Mouse (Mus musculus) midbrain, embryonic 12.5 days (tissue): ENCODE measurements around the gene Phf21a. TPM values are rescaled to one million over a fixed set of nuclear protein-coding genes. Genes with fewer than 3 reads are reported as not detected.
"Not testable (repeated sequence)": the region's sequence is repeated elsewhere in the genome, so short reads cannot be mapped to it uniquely, and the experiment has no call there.

Experiments
- ATAC-seq: fragments of 200-750 bp; cut with Nextera tagmentation; 2 replicates; pipeline ENCODE4 v1.8.0; 2017; ENCODE audit warnings: low read depth, moderate TSS enrichment, moderate library complexity; ENCODE audit not compliant: low FRiP score
- H3K27ac ChIP-seq: fragments of 300-500 bp; sonication (generic); replicated peaks from 2 replicates; pipeline ENCODE4 v1.5.1; 2016; ENCODE audit warnings: mild to moderate bottlenecking
- H3K27me3 ChIP-seq: fragments of 300-500 bp; sonication (generic); 2 replicates; pipeline ENCODE4 v1.6.1; 2016; ENCODE audit warnings: mild to moderate bottlenecking
- H3K36me3 ChIP-seq: fragments of 300-500 bp; sonication (generic); 2 replicates; pipeline ENCODE4 v1.6.1; 2016
- H3K4me1 ChIP-seq: fragments of 300-500 bp; sonication (generic); 2 replicates; pipeline ENCODE4 v1.6.1; 2016
- H3K4me2 ChIP-seq: fragments of 300-500 bp; sonication (generic); replicated peaks from 2 replicates; pipeline ENCODE4 v1.6.1; 2016; ENCODE audit warnings: mild to moderate bottlenecking, moderate library complexity
- H3K4me3 ChIP-seq: fragments of 300-500 bp; sonication (generic); 2 replicates; pipeline ENCODE4 v1.5.1; 2016; ENCODE audit warnings: mild to moderate bottlenecking
- H3K9ac ChIP-seq: fragments of 300-500 bp; sonication (generic); replicated peaks from 2 replicates; pipeline ENCODE4 v1.6.1; 2016; ENCODE audit warnings: mild to moderate bottlenecking, moderate library complexity
- H3K9me3 ChIP-seq: fragments of 300-500 bp; sonication (generic); 2 replicates; pipeline ENCODE4 v1.6.1; 2016; ENCODE audit warnings: mild to moderate bottlenecking
- WGBS: fragments of 180-500 bp; shearing (Covaris S2); methylation state at CpG from one replicate; pipeline ENCODE4 v1.1.7; 2016; 5-methylcytosine and 5-hydroxymethylcytosine counted together
- polyA plus RNA-seq: library from polyadenylated mRNA; unstranded; fragments of >200 nt; fragmentation: Nextera tagmentation; extraction: Ambion mirVana; gene quantifications from 2 replicates; pipeline ENCODE4 v1.2.1, GENCODE M21; 2016

Phf21a gene
- polyA plus RNA-seq, 1 experiment from 2014 or later: 45.6 TPM

DNA sequence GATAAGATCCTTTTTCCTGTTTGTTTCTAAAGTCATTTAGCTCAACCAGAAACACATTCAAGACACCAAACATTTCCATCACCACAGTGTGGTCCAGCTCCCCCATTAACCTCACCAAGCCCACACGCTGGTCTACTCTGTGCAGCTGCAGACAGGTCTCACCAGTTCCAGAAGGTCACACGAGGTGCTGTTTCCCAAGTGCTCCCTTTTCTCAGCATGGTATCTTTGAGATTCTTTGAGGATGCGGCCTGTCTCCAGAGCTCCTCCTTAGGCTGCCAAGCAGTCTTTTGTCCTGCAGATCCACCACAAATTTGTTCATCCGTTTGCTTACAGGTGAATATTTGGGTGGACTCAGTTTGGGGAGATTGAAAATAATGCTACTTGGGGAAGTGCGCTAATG, 51.0 kb downstream of the Phf21a start:
- no peak overlapping the region for H3K9ac ChIP-seq
- 32% methylated on average over 5 of the region's 5 CpGs for WGBS

DNA sequence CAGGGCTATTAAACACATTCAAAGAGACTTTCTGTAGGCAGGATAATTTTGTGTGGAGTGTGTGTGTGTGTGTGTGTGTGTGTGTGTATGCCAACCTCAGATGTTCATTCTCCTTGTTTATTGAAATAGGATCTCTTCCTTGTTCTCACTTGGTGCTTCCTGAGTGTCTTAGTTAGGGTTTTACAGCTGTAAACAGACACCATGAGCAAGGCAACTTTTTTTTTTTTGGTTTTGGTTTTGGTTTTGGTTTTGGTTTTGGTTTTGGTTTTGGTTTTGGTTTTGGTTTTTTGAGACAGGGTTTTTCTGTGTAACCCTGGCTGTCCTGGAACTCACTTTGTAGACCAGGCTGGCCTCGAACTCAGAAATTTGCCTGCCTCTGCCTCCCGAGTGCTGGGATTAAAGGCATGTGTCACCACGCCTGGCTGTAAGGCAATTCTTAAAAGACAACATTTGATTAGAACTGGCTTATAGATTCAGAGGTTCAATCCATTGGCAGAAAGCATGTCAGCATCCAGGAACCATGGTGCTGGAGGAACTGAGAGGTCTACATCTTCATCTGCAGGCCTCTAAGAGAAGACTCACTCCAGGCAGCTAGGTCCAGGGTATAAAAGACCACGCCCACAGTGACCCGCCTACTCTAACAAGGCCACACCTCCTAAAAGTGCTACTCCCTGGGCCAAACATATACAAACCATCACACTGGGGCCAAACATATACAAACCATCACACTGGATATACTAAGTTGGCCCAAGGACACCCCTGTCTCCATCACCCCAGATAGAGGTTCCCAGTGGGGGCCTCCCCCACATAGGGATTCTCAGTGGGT, 55.2 kb downstream of the Phf21a start:
- not testable (repeated sequence) for H3K4me2 ChIP-seq, H3K4me1 ChIP-seq, H3K27ac ChIP-seq, H3K9ac ChIP-seq, ATAC-seq, H3K9me3 ChIP-seq, H3K27me3 ChIP-seq, H3K4me3 ChIP-seq, H3K36me3 ChIP-seq
- WGBS: 89% methylated on average over 5 of the region's 5 CpGs

More for the DNA sequence above, 51.0 kb downstream of the Phf21a start:
- Histone ChIP-seq H3K4me3 (no peak overlapping the region), H3K27ac (no peak overlapping the region), H3K9me3 (no peaks in the 10 kb centered on the region), H3K36me3 (no peaks in the 10 kb centered on the region), H3K27me3 (no peaks in the 10 kb centered on the region), H3K4me2 (no peak overlapping the region), H3K4me1 (peaks cover 11% of the 10 kb centered on the region)
- ATAC-seq: no peak

DNA sequence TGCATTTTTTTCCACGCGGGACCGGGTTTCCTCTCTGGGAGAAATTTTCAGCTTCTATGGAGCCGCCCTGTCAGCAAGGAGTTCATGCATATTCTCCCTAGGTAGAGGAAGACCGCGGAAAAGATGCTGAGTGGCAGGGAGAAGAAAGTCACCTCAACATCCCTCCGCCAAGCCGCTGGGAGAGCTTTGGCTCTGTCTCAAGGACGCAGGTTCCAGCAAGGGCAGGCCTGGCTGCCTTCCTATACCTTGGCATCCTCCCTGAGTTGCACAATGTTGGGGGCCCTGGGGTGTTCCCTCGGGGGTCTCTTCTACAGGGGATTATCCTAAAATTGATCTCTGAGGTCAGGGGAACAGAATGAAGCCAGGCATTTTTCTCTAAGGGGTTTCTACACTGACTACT, 71.4 kb downstream of the Phf21a start:
- ATAC-seq: no peak
- WGBS: 66% methylated on average over 10 of the region's 10 CpGs
- Histone ChIP-seq H3K27ac (no peak overlapping the region), H3K27me3 (no peaks in the 10 kb centered on the region), H3K4me1 (no peaks in the 10 kb centered on the region), H3K36me3 (no peaks in the 10 kb centered on the region), H3K4me2 (no peak overlapping the region), H3K4me3 (no peak overlapping the region), H3K9ac (no peak overlapping the region), H3K9me3 (no peaks in the 10 kb centered on the region)

DNA sequence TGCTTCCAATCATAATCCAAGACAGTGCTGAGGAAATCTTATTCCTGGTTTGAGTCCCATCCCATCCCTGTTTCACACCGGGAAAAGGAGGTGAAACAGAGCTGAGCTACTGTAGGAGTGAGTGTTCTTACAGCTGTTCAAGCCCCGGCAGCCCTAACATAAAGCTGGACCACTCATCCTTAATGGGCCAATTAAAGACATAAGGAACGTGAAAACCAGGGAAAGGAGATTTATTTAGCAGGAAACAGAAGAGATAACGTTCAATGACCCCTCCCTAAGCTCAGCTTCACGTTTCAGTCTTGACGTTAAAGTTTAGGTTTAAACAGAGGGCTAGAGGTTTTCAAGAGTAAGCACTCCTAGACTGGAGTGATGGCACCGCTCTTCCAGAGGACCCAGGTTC, 74.0 kb downstream of the Phf21a start:
- no peaks in the 10 kb centered on the region for H3K9me3 ChIP-seq
- no peak overlapping the region for H3K4me3 ChIP-seq
- no peak for ATAC-seq
- no peaks in the 10 kb centered on the region for H3K36me3 ChIP-seq
- no peaks in the 10 kb centered on the region for H3K4me1 ChIP-seq
- H3K4me2 ChIP-seq: no peak overlapping the region
- H3K27ac ChIP-seq: no peak overlapping the region
- H3K27me3 ChIP-seq: no peaks in the 10 kb centered on the region
- H3K9ac ChIP-seq: no peak overlapping the region
- WGBS: 80% methylated on average over 7 of the region's 7 CpGs

DNA sequence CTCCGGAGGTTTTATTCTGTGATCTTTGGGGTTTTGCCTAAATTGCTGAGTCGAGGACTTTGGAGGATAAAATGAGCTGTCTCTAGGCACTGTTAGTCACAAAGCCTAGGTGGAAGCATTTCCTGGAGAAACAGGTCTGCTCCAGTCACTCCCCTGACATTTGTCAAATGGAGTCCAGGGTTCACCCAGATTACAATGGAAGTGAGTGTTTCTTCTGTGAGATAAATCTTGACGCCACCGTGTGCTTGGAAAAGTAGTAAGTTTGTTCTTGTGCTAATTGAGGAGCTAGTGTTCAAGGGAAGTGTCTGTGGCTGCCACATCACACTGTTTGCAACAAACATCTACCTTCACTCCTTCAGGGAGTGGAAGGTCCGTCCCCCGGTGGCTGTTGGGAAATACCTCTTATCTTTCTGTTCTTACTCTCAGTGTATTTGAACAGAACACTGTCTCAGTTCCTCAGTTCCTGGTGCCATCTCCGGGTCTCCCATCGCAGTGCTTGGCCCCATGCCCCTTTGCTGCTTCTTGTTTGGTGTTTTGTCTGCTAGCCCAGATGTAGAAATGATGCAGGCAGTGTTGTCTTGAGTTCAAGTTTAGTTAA, 78.2 kb downstream of the Phf21a start:
- ATAC-seq: no peak
- no peaks in the 10 kb centered on the region for H3K27me3 ChIP-seq
- no peak overlapping the region for H3K4me2 ChIP-seq
- no peaks in the 10 kb centered on the region; the same call in 1 of the 2 replicates for H3K4me1 ChIP-seq
- no peaks in the 10 kb centered on the region for H3K36me3 ChIP-seq
- H3K9ac ChIP-seq: no peak overlapping the region
- no peak overlapping the region for H3K27ac ChIP-seq
- H3K4me3 ChIP-seq: no peak overlapping the region
- 82% methylated on average over 8 of the region's 8 CpGs for WGBS
- H3K9me3 ChIP-seq: no peaks in the 10 kb centered on the region

DNA sequence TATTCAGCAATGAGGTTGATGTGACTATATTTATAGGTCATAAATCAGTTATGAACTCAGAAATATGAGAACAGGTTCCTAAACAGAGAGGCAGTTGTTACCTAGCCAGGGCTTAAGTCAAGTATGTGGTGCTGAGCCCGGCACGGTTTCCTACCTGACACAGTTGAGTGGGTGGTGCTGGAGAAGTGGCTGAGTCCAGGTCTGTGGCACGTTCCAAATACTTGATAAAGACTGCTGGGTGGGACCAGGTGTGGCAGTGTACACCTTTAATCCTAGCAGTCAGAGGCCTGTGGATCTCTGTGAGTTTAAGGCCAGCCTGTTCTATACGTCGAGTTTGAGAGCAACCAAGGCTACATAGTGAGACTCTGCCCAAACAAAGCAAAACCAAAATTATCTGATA, 79.4 kb downstream of the Phf21a start:
- Histone ChIP-seq H3K27ac (no peak overlapping the region), H3K27me3 (no peaks in the 10 kb centered on the region), H3K4me1 (no peaks in the 10 kb centered on the region; the same call in 1 of the 2 replicates), H3K9ac (no peak overlapping the region), H3K4me2 (no peak overlapping the region), H3K9me3 (no peaks in the 10 kb centered on the region), H3K4me3 (no peak overlapping the region), H3K36me3 (no peaks in the 10 kb centered on the region)
- no peak for ATAC-seq
- 89% methylated on average over 5 of the region's 5 CpGs for WGBS

DNA sequence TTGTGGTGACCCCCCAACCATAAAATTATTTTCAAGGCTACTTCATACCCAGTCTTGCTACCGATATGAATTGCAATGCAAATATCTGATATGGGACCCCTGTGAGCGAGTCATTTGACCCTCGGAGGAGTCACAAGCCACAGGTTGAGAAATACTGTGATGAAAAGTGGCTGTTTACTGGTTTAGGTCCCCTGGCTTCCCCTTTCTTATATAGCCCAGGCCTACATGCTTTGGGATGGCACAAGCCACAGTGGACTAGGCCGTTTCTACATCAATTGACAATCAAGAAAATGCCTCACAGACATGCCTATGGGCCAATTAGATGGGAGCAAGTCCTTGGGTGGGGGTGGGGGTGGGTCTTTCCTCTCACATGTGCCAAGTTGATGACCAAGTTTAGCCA, 80.3 kb downstream of the Phf21a start:
- Histone ChIP-seq H3K36me3 (no peaks in the 10 kb centered on the region), H3K4me3 (no peak overlapping the region), H3K9ac (no peak overlapping the region), H3K27ac (no peak overlapping the region), H3K4me2 (no peak overlapping the region), H3K9me3 (no peaks in the 10 kb centered on the region), H3K27me3 (no peaks in the 10 kb centered on the region), H3K4me1 (no peaks in the 10 kb centered on the region; the same call in 1 of the 2 replicates)
- ATAC-seq: no peak
- WGBS: 89% methylated on average over 4 of the region's 4 CpGs

DNA sequence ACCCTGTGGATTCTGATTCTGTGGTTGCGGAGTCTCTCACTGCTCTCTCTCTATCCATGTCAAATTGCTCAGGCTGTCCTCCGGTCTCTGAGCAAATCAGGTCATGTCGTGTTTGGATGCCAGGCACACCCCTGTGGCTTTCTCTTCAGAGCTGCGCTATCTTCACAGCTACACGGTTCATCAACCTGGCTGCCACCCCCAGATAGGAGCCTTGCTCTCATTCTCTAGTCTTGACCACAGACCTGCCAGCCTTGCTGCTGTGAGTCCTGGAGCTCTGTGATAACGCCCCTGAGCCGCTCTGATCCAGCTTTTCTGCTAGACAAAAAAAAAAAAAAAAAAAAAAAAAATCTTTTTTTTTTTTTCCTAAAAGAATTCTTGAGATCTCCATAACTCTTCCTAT, 81.3 kb downstream of the Phf21a start:
- Histone ChIP-seq H3K4me3 (no peak overlapping the region), H3K9ac (no peak overlapping the region), H3K4me2 (no peak overlapping the region), H3K4me1 (no peaks in the 10 kb centered on the region; the same call in 1 of the 2 replicates), H3K36me3 (no peaks in the 10 kb centered on the region), H3K27me3 (no peaks in the 10 kb centered on the region), H3K27ac (no peak overlapping the region), H3K9me3 (no peaks in the 10 kb centered on the region)
- WGBS: 55% methylated on average over 7 of the region's 7 CpGs
- no peak for ATAC-seq

DNA sequence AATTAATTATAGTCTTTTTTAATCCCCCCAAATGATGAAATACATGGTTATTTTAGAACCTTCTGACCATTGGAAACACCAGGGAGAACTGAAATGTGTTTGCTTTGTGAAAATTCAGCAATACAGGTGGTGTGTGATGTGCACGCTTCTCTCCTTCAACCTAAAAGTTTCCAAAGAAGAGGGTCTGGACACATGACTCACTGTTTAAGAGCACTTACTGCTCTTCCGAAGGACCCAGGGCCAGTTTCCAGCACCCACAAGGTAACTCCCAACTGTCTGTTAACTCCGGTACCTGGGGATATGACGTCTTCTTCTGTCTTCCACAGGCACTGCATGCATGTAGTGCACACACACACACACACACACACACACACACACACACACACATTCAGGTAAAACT, 82.1 kb downstream of the Phf21a start:
- 94% methylated on average over 4 of the region's 4 CpGs for WGBS
- ATAC-seq: no peak
- no peaks in the 10 kb centered on the region for H3K9me3 ChIP-seq
- H3K27me3 ChIP-seq: no peaks in the 10 kb centered on the region
- no peak overlapping the region for H3K27ac ChIP-seq
- no peak overlapping the region for H3K4me3 ChIP-seq
- no peak overlapping the region for H3K9ac ChIP-seq
- H3K4me1 ChIP-seq: no peaks in the 10 kb centered on the region; the same call in 1 of the 2 replicates
- no peak overlapping the region for H3K4me2 ChIP-seq
- H3K36me3 ChIP-seq: no peaks in the 10 kb centered on the region

DNA sequence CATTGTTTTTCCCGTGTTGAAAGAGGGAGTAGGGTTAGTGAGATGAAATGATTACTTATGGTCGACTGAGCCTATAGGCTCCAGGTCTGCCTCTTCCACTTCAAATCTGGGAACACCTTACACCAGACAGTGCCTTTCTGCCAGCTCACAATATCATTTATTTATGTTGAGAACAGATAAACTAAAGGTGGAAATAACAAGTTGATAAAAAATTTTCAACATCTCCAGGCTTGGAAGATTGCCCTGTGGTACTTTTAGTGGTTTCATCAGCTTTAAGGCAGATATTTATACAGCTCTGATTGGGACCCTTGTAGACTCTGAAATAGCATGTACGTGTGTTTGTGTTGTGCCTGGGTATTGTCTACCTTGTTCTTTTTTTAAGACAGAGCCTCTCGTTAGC, 83.4 kb downstream of the Phf21a start:
- no peak overlapping the region for H3K27ac ChIP-seq
- ATAC-seq: no peak
- no peaks in the 10 kb centered on the region for H3K27me3 ChIP-seq
- H3K4me3 ChIP-seq: no peak overlapping the region
- 48% methylated on average over 4 of the region's 4 CpGs for WGBS
- H3K9ac ChIP-seq: no peak overlapping the region
- H3K36me3 ChIP-seq: no peaks in the 10 kb centered on the region
- H3K4me1 ChIP-seq: no peaks in the 10 kb centered on the region; the same call in 1 of the 2 replicates
- H3K4me2 ChIP-seq: no peak overlapping the region
- H3K9me3 ChIP-seq: no peaks in the 10 kb centered on the region

DNA sequence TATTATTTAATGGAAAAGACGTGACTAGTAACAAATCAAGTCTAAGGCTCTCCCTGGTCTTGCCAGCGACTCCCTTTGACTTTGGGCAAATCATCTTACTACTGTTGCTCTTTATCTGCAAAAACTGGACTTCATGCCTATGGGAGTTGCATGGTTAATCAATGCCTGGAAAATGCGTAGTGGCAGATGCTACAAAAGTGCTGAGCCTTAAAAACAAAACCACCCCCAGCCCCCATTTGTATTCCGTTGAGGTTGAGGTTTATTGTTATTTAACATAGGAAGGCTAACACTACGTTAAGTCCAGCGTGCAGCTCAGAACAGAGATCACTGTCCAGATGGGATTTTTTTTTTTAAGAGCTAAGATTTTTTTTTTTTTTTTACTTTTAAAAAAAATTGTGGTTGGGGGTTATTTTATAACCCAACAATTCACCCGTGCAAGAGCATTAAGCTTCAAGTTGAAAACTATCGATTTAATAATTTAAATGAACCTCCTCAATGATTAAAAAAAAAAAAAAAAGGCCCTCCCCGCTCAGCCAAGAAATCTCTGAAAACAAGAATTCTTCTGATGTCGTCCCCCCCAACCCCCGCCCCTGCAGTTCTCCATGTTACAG, 89.3 kb downstream of the Phf21a start:
- ATAC-seq: no peak
- Histone ChIP-seq H3K36me3 (no peaks in the 10 kb centered on the region), H3K27ac (peak overlapping the region; percentile 99), H3K4me2 (peak overlapping the region; percentile 87), H3K9me3 (no peaks in the 10 kb centered on the region), H3K4me1 (peaks cover 19% of the 10 kb centered on the region), H3K27me3 (no peaks in the 10 kb centered on the region), H3K9ac (peak overlapping the region; percentile 95), H3K4me3 (peak overlapping the region; percentile 68)
- WGBS: 1% methylated on average over 11 of the region's 11 CpGs

DNA sequence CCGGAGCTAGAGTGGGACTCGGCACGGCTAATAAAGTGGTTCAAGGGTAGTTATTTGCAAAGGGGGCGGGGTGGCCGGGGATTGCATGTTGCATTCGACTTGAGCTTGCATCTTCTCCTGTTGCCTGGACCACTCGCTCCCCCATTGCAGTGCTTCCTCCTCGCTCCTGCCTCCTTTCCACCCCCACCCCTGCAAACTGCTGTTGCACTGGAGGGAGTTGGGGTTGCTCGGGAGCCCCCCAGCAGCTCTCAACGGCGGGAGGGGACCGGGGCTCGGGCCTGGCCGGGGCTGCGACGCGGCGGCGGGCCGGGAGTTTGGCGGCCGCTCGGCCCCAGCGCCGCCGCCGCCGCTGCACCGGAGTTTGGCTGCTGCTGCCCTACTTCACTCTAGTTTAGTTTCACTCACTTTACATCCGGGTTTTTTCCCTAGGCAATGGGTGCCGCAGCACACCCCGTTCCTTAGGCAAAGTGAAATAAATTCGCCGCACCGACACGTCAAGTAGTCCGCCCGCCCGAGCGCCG, 90.1 kb downstream of the Phf21a start:
- H3K9ac ChIP-seq: peak overlapping the region; percentile 95
- peak overlapping the region; percentile 87 for H3K4me2 ChIP-seq
- peak overlapping the region; percentile 68 for H3K4me3 ChIP-seq
- peaks cover 24% of the 10 kb centered on the region for H3K4me1 ChIP-seq
- H3K27me3 ChIP-seq: no peaks in the 10 kb centered on the region
- peak overlapping the region; percentile 99 for H3K27ac ChIP-seq
- H3K9me3 ChIP-seq: no peaks in the 10 kb centered on the region
- WGBS: under 1% methylated on average over 41 of the region's 41 CpGs
- ATAC-seq: peak; percentile 64
- no peaks in the 10 kb centered on the region for H3K36me3 ChIP-seq
